Mouse (Mus musculus): ENCODE data around the gene Slc6a16.

- TF ChIP-seq CTCF (IDR thresholded peaks at IDR 0.05; ENCODE audit: extremely low read depth, insufficient read depth, insufficient read length, insufficient replicate concordance), result no peak
- TF ChIP-seq POLR2A (IDR thresholded peaks at IDR 0.05; ENCODE audit: low read depth, low read length), result no peak
Measured at GRCm38 (mm10) chr7:45193406-45193805, 47.5 kb upstream of the Slc6a16 start.
